Mouse (Mus musculus) kidney, adult 2 months (tissue): ENCODE results near the gene Gpbp1. TPM values are rescaled to one million over a fixed set of nuclear protein-coding genes. Genes with fewer than 3 reads are reported as not detected.
A peak's percentile ranks its signal among the peaks of the same experiment; 100 is the strongest.

Experiments
- DNase-seq: peaks from one replicate; pipeline ENCODE4 v3.0.0; 2021
- H3K27ac ChIP-seq: fragments of 200-500 bp; 2 replicates; pipeline ENCODE4 v1.5.1; 2012; ENCODE audit warnings: low read depth, low read length, control low read depth, inconsistent platforms; ENCODE audit not compliant: insufficient read depth
- H3K27me3 ChIP-seq: fragments of 200-500 bp; replicated peaks from 2 replicates; pipeline ENCODE4 v1.6.1; 2012; ENCODE audit warnings: mild to moderate bottlenecking, moderate library complexity, low read length, inconsistent platforms; ENCODE audit not compliant: control insufficient read depth, insufficient read depth
- H3K36me3 ChIP-seq: fragments of 200-500 bp; 2 replicates; pipeline ENCODE4 v1.6.1; 2012; ENCODE audit warnings: mild to moderate bottlenecking, moderate library complexity, low read length, inconsistent platforms; ENCODE audit not compliant: control insufficient read depth, insufficient read depth
- H3K4me1 ChIP-seq: fragments of 200-500 bp; 2 replicates; pipeline ENCODE4 v1.6.1; 2011; ENCODE audit warnings: low read length; ENCODE audit not compliant: control insufficient read depth, insufficient read depth
- H3K4me3 ChIP-seq: fragments of 200-500 bp; 2 replicates; pipeline ENCODE4 v1.5.1; 2011; ENCODE audit warnings: mild to moderate bottlenecking, low read depth, low read length, control low read depth; ENCODE audit not compliant: insufficient read depth
- CTCF ChIP-seq: fragments of 200-500 bp; conservative IDR thresholded peaks from 2 replicates; pipeline ENCODE4 v1.5.1; 2011; ENCODE audit warnings: low read depth, mild to moderate bottlenecking, control low read depth, low read length, moderate library complexity, mixed read lengths; ENCODE audit not compliant: insufficient read depth, insufficient read length
- POLR2A ChIP-seq: fragments of 200-500 bp; IDR thresholded peaks from one replicate; pipeline ENCODE4 v1.6.1; 2011; ENCODE audit warnings: low read depth, low read length, control low read depth
- WGBS: fragments of 180-500 bp; shearing (Covaris S2); methylation state at CpG from one replicate; pipeline ENCODE4 v1.1.7; 2018; 5-methylcytosine and 5-hydroxymethylcytosine counted together
- polyA plus RNA-seq: library from polyadenylated mRNA; depleted of rRNA; stranded (reverse); fragments of >200 nt; gene quantifications from 2 replicates; pipeline ENCODE4 v1.2.3, GENCODE M21; 2012; rRNA removed

The Gpbp1 gene
- 2.4 and 4.9 TPM in 2 replicates for polyA plus RNA-seq

- under 1% methylated on average over 103 of the region's 109 CpGs for WGBS
Observed at GRCm38 (mm10) chr13:111489802-111490723, at the start of gene Gpbp1. Gene Gpbp1, minus strand, starts transcription at chr13:111490111.

GRCm38 (mm10) chr13:111537718-111538117 is 47.8 kb upstream of the Gpbp1 start:
- Histone ChIP-seq H3K4me1 (no peaks in the 10 kb centered on the region), H3K4me3 (no peak overlapping the region), H3K27me3 (no peaks in the 10 kb centered on the region), H3K27ac (no peak overlapping the region), H3K36me3 (no peaks in the 10 kb centered on the region)
- TF ChIP-seq CTCF, result no peak
- no peak for TF ChIP-seq POLR2A
- WGBS, result 85% methylated on average over 9 of the region's 9 CpGs
- no peak for DNase-seq

More at GRCm38 (mm10) chr13:111489802-111490723, at the start of gene Gpbp1:
- Histone ChIP-seq H3K4me3 (peak within 1 kb of the TSS; percentile 78), H3K4me1 (peaks cover 1% of the 10 kb centered on the region; the same call in 1 of the 2 replicates), H3K36me3 (no peaks in the 10 kb centered on the region), H3K27ac (peak within 1 kb of the TSS; percentile 96), H3K27me3 (no peaks in the 10 kb centered on the region)
- TF ChIP-seq CTCF (no peak), POLR2A (peak; percentile 52)
- peak; percentile 100 for DNase-seq

- Histone ChIP-seq H3K4me1 (no peaks in the 10 kb centered on the region), H3K27ac (no peak overlapping the region), H3K27me3 (no peaks in the 10 kb centered on the region), H3K4me3 (no peak overlapping the region), H3K36me3 (no peaks in the 10 kb centered on the region)
- DNase-seq, result peak; percentile 34
- TF ChIP-seq CTCF (peak; percentile 21; the same call in 1 of the 2 replicates), POLR2A (no peak)
- 72% methylated on average over 6 of the region's 6 CpGs for WGBS
Observed at GRCm38 (mm10) chr13:111536207-111536887, 46.4 kb upstream of the Gpbp1 start.

GRCm38 (mm10) chr13:111534131-111534530 is 44.2 kb upstream of the Gpbp1 start:
- WGBS, result 73% methylated on average over 6 of the region's 6 CpGs

GRCm38 (mm10) chr13:111532178-111532948 is 42.5 kb upstream of the Gpbp1 start:
- DNase-seq, result no peak
- Histone ChIP-seq H3K4me1 (no peaks in the 10 kb centered on the region), H3K27ac (no peak overlapping the region), H3K36me3 (no peaks in the 10 kb centered on the region), H3K4me3 (no peak overlapping the region), H3K27me3 (no peaks in the 10 kb centered on the region)
- TF ChIP-seq CTCF (peak; percentile 36; the same call in 1 of the 2 replicates), POLR2A (no peak)
- WGBS, result 90% methylated on average over 16 of the region's 16 CpGs

More at GRCm38 (mm10) chr13:111534131-111534530, 44.2 kb upstream of the Gpbp1 start:
- Histone ChIP-seq H3K27ac (no peak overlapping the region), H3K36me3 (no peaks in the 10 kb centered on the region), H3K4me1 (no peaks in the 10 kb centered on the region), H3K4me3 (no peak overlapping the region), H3K27me3 (no peaks in the 10 kb centered on the region)
- TF ChIP-seq POLR2A (no peak), CTCF (peak; percentile 43)
- DNase-seq, result no peak

- no peak for TF ChIP-seq POLR2A
- TF ChIP-seq CTCF, result no peak
- no peak overlapping the region for H3K4me3 ChIP-seq
- H3K27ac ChIP-seq, result no peak overlapping the region
- peak; percentile 41 for DNase-seq
- 74% methylated on average over 1 of the region's 1 CpGs for WGBS
- H3K4me1 ChIP-seq, result no peaks in the 10 kb centered on the region
- no peaks in the 10 kb centered on the region for H3K27me3 ChIP-seq
- no peaks in the 10 kb centered on the region for H3K36me3 ChIP-seq
Observed at GRCm38 (mm10) chr13:111531701-111532100, 41.8 kb upstream of the Gpbp1 start.

GRCm38 (mm10) chr13:111524277-111524676 is 34.4 kb upstream of the Gpbp1 start:
- 94% methylated on average over 2 of the region's 2 CpGs for WGBS
- Histone ChIP-seq H3K4me1 (no peaks in the 10 kb centered on the region), H3K27me3 (no peaks in the 10 kb centered on the region), H3K36me3 (no peaks in the 10 kb centered on the region), H3K4me3 (no peak overlapping the region), H3K27ac (no peak overlapping the region)
- TF ChIP-seq POLR2A, result no peak
- TF ChIP-seq CTCF, result no peak
- DNase-seq, result no peak
